Comparison of ENCODE assay signal across 20 mouse cellular contexts in genomic region chr9:78657564-78657963, GRCm38 (mm10). TPM values are rescaled to one million over a fixed set of nuclear protein-coding genes. Genes with fewer than 3 reads are reported as not detected.
"Had no signal": no experiment of that assay in that cellular context is flagged by ENCODE, and none has a peak within 500 bp of the region (broad histone marks: within the 10 kb centered on the region; RNA-seq: fewer than 3 reads in every experiment).

No protein-coding gene starts in this region.

- ATAC-seq: midbrain, embryonic 16.5 days had no signal

- H3K4me3 ChIP-seq: left cerebral cortex, adult 2 months; limb, embryonic 13.5 days; liver, embryonic 13.5 days; midbrain, embryonic 12.5 days; myocyte; neural tube, embryonic 13.5 days had no signal

- H3K27me3 ChIP-seq: limb, embryonic 13.5 days; liver, embryonic 13.5 days; midbrain, embryonic 12.5 days; neural tube, embryonic 13.5 days had no signal

- H3K9ac ChIP-seq: limb, embryonic 13.5 days; liver, embryonic 13.5 days; midbrain, embryonic 12.5 days; neural tube, embryonic 13.5 days had no signal

- H3K4me1 ChIP-seq: limb, embryonic 13.5 days; liver, embryonic 13.5 days; midbrain, embryonic 12.5 days; neural tube, embryonic 13.5 days had no signal

- H3K27ac ChIP-seq: left cerebral cortex, adult 2 months; limb, embryonic 13.5 days; liver, embryonic 13.5 days; midbrain, embryonic 12.5 days; neural tube, embryonic 13.5 days had no signal

- DNase-seq: kidney, postnatal 10 days; kidney, postnatal 36 days; layer of hippocampus, postnatal 36 days; left cerebral cortex, postnatal 4 days; liver, embryonic 13.5 days; lung, adult 2 months; lung, postnatal 14 days; lung, postnatal 4 days; thymus, adult 2 months; thymus, postnatal 14 days; thymus, postnatal 4 days had no signal

- H3K4me2 ChIP-seq: limb, embryonic 13.5 days; liver, embryonic 13.5 days; midbrain, embryonic 12.5 days; neural tube, embryonic 13.5 days had no signal

- H3K36me3 ChIP-seq: limb, embryonic 13.5 days; liver, embryonic 13.5 days; midbrain, embryonic 12.5 days; neural tube, embryonic 13.5 days had no signal

- H3K9me3 ChIP-seq: limb, embryonic 13.5 days; liver, embryonic 13.5 days; midbrain, embryonic 12.5 days; neural tube, embryonic 13.5 days had no signal

RNA-seq across cellular contexts. Expression of gene Cd109, which starts 42.2 kb away (rescaled TPM):
- total RNA-seq: liver, adult 2 months; monocyte, adult 5-6 weeks; neutrophil, adult 5-6 weeks had no signal
- polyA plus RNA-seq: liver, adult 2 months had no signal
